Mouse (Mus musculus) C2C12 (cell line): Measurements from ENCODE around the gene Rassf4. TPM values are rescaled to one million over a fixed set of nuclear protein-coding genes. Genes with fewer than 3 reads are reported as not detected.
"Not testable (repeated sequence)": the region's sequence is repeated elsewhere in the genome, so short reads cannot be mapped to it uniquely, and the experiment has no call there.

Source experiments
- H3K27me3 ChIP-seq: one replicate; pipeline ENCODE4 v1.6.1; 2011; ENCODE audit not compliant: control insufficient read depth, insufficient read depth, insufficient read length
- H3K36me3 ChIP-seq: one replicate; pipeline ENCODE4 v1.6.1; 2011; ENCODE audit not compliant: control insufficient read depth, insufficient read depth
- H3K4me3 ChIP-seq: one replicate; pipeline ENCODE4 v1.5.1; 2011; ENCODE audit warnings: mild to moderate bottlenecking, control low read depth; ENCODE audit not compliant: poor library complexity, insufficient read depth, severe bottlenecking
- H3K79me2 ChIP-seq: one replicate; pipeline ENCODE4 v1.6.1; 2011; ENCODE audit not compliant: control insufficient read depth, insufficient read depth
- H3K79me3 ChIP-seq: one replicate; pipeline ENCODE4 v1.6.1; 2011; ENCODE audit warnings: low read depth, control low read depth
- H3ac ChIP-seq: one replicate; pipeline ENCODE3; 2011; ENCODE audit warnings: low read depth; ENCODE audit not compliant: control insufficient read depth, insufficient read length
- CEBPB ChIP-seq: IDR thresholded peaks from one replicate; pipeline ENCODE4 v1.6.1; 2011; ENCODE audit warnings: low read depth, mild to moderate bottlenecking, control low read depth, moderate library complexity
- CTCF ChIP-seq: IDR thresholded peaks from one replicate; pipeline ENCODE4 v1.5.1; 2011; ENCODE audit not compliant: control insufficient read depth, insufficient read depth, insufficient read length
- FOSL1 ChIP-seq: IDR thresholded peaks from one replicate; pipeline ENCODE4 v1.8.0; 2011; ENCODE audit warnings: mild to moderate bottlenecking, low read length; ENCODE audit not compliant: poor library complexity, insufficient read depth, severe bottlenecking
- MAX ChIP-seq: IDR thresholded peaks from one replicate; pipeline ENCODE4 v1.6.1; 2011; ENCODE audit warnings: mild to moderate bottlenecking, control low read depth
- MYOD1 ChIP-seq: IDR thresholded peaks from one replicate; pipeline ENCODE4 v1.6.1; 2011; ENCODE audit warnings: low read depth; ENCODE audit not compliant: control insufficient read depth, insufficient read length
- MYOG ChIP-seq: IDR thresholded peaks from one replicate; pipeline ENCODE4 v1.6.1; 2011; ENCODE audit not compliant: control insufficient read depth, insufficient read length; ENCODE audit errors: extremely low read depth
- USF1 ChIP-seq: IDR thresholded peaks from one replicate; pipeline ENCODE4 v1.6.1; 2011; ENCODE audit warnings: low read depth, mild to moderate bottlenecking, control low read depth, moderate library complexity
- microRNA-seq: library from miRNA; unstranded; fragments of <30 nt; microRNA quantifications from one replicate; pipeline ENCODE4, GENCODE M21; 2019; ENCODE audit warnings: borderline microRNAs expressed
- polyA plus RNA-seq: library from polyadenylated mRNA; unstranded; fragments of >200 nt; fragmentation: generic; extraction: Trizol; gene quantifications from one replicate; pipeline ENCODE4 v1.2.1, GENCODE M21; 2012; ENCODE audit warnings: missing spikeins

Rassf4 gene
- polyA plus RNA-seq, 1 experiment = 0.21 TPM

GRCm38 (mm10) chr6:116615719-116616118, 58.0 kb downstream of the Rassf4 start:
- TF ChIP-seq USF1 = no peak
- no peak for TF ChIP-seq CEBPB
- TF ChIP-seq MYOG = no peak
- Histone ChIP-seq H3K79me2 (no peaks in the 10 kb centered on the region), H3K27me3 (no peaks in the 10 kb centered on the region), H3K36me3 (no peaks in the 10 kb centered on the region), H3K79me3 (no peaks in the 10 kb centered on the region), H3K4me3 (no peak overlapping the region), H3ac (no peak overlapping the region)

- H3K4me3 ChIP-seq = no peak overlapping the region
- TF ChIP-seq MYOD1 (no peak), MYOG (no peak), CTCF (no peak), CEBPB (no peak), USF1 (no peak), FOSL1 (no peak), MAX (no peak)
- no peaks in the 10 kb centered on the region for H3K79me2 ChIP-seq
- no peaks in the 10 kb centered on the region for H3K79me3 ChIP-seq
- no peaks in the 10 kb centered on the region for H3K27me3 ChIP-seq
- no peak overlapping the region for H3ac ChIP-seq
- H3K36me3 ChIP-seq = no peaks in the 10 kb centered on the region
Observed at GRCm38 (mm10) chr6:116607230-116607629, 66.5 kb downstream of the Rassf4 start.

- not testable (repeated sequence) for H3K79me2 ChIP-seq, H3K36me3 ChIP-seq, H3K4me3 ChIP-seq, H3K27me3 ChIP-seq, H3K79me3 ChIP-seq, H3ac ChIP-seq
Observed at GRCm38 (mm10) chr6:116600969-116601368, 72.8 kb downstream of the Rassf4 start.

GRCm38 (mm10) chr6:116584095-116584494, 89.7 kb downstream of the Rassf4 start, which contains the start of gene Olfr215:
Gene Olfr215 (minus strand): TSS chr6:116584195.
- no peaks in the 10 kb centered on the region for H3K36me3 ChIP-seq
- H3K27me3 ChIP-seq = peaks cover 12% of the 10 kb centered on the region
- no peak within 1 kb of the TSS for H3ac ChIP-seq
- no peaks in the 10 kb centered on the region for H3K79me3 ChIP-seq
- no peaks in the 10 kb centered on the region for H3K79me2 ChIP-seq
- no peak within 1 kb of the TSS for H3K4me3 ChIP-seq
- TF ChIP-seq MYOG (no peak), FOSL1 (no peak)

Small RNA genes lying within 50 kb of the gene (microRNA-seq; reads per million reads assigned to microRNA genes)
- gene Mir7043 = not detected

Other genes starting within 250 kb of the Rassf4 start
- gene Alox5, start 212.8 kb downstream of the Rassf4 start, polyA plus RNA-seq = 7.1 TPM
- not detected for gene Olfr211, start 184.9 kb downstream of the Rassf4 start, polyA plus RNA-seq
- 0.01 TPM for gene Olfr212, start 167.4 kb downstream of the Rassf4 start, polyA plus RNA-seq
- not detected for gene Olfr213, start 135.5 kb downstream of the Rassf4 start, polyA plus RNA-seq
- gene Gm5580, start 122.8 kb downstream of the Rassf4 start, polyA plus RNA-seq = 0.25 TPM
- not detected for gene Olfr214, start 119.7 kb downstream of the Rassf4 start, polyA plus RNA-seq
- gene Olfr215, start 89.8 kb downstream of the Rassf4 start, polyA plus RNA-seq = 0.01 TPM
- 7.5 TPM for gene Zfp422, start 45.0 kb downstream of the Rassf4 start, polyA plus RNA-seq
- gene Depp1, start 23.3 kb downstream of the Rassf4 start, polyA plus RNA-seq = 0.46 TPM
- 0.06 TPM for gene Tmem72, start 43.0 kb upstream of the Rassf4 start, polyA plus RNA-seq